Mouse (Mus musculus): ENCODE measurements at regions not wholly inside any gene's neighbourhood (a gene's known extent, or its start where the extent isn't known, plus 50 kb on each side); places are given as distances from the start of the nearest gene placed in this dataset.

DNA sequence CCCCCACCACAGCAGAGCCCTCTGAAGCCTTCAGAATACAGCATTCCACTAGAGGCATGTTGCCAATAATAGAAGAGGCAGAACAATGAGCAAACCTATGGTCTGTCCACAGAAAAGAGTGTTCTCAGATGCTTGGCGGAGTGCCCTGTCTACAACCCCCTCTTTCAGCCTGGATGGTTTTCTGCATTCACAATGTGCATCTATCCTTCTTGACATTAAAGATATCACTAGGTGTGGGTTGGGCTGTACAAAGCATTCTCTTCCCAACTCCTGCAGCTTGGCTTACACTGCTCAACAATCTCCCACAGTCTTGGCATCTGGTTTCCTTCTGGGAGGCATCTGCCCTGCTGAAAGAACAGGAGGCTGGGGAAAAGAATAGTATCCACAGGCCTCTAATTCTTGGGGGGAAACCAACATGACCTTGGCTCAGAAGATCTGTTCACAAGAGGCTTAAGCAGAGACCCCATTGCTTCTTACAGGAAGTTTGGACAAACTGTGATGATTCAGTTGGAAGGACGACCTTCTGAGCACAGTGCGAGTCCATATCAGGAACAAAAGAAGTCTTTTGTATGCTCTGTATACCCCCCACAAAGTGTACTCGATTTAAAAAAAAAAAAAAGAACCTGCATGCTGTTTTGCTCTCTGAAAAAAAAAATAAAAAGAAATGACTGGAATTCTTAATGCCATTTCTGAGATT, 296.9 kb upstream of the Frg1 start:
- DNase-seq (ENCODE audit: low spot score in 2 of 2) = no peak

- DNase-seq (ENCODE audit: low spot score in 2 of 2) = no peak
Measured at GRCm38 (mm10) chr8:41703927-41704924, 287.4 kb upstream of the Frg1 start.
